Mouse (Mus musculus): ENCODE results near the gene Serpinb11. TPM values are rescaled to one million over a fixed set of nuclear protein-coding genes. Genes with fewer than 3 reads are reported as not detected.

The Serpinb11 gene
- not detected for total RNA-seq (2022)

DNA sequence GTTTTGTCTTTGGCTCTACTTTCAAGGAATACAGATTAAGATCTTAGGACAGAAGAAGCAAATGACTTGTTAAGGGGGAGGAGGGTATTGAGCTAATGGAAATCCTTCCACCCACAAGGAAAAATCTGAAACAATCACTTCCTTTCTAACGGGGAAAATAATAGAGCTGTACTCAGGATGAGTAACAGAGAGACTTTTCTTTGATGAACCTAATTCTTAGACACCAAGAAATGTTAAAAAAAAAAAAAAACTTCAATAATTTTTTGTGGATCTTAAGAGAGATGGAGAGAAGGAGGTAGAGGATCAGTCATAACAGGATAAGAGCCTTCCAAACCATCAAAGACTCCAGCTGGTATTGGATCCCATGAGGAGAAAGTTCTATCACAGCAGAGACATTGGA is at the start of gene Serpinb11:
TSS of gene Serpinb11 (plus strand) at position 301 of the 400 bp plus-strand sequence.
- no peak for DNase-seq (ENCODE audit: low spot score in 2 of 2)

DNA sequence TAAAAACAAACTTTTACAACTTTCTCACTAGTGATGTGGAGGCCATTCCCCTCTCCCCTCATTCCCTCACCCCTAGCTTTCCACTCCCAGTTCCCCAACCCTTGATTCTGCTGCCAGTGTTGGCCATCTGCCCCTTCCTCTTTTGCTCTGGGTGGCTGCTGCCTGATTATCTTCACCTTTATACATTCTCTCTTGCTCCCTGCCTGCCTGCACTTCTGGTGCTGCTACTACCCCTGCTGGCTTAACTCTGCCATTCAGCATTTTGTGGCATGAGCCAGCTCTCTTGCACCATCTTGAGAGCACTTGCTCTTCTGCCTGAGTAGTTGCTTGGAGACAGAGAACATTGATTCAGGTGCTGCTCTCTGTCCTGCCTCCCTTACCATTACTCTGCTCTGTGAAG is 15.0 kb upstream of the Serpinb11 start:
- no peak for DNase-seq (ENCODE audit: low spot score in 2 of 2)

GRCm38 (mm10) chr1:107346788-107347187 is 14.2 kb upstream of the Serpinb11 start:
- DNase-seq (ENCODE audit: low spot score in 2 of 2): no peak

GRCm38 (mm10) chr1:107350392-107350791 is 10.6 kb upstream of the Serpinb11 start:
- DNase-seq (ENCODE audit: low spot score in 2 of 2): no peak

GRCm38 (mm10) chr1:107351115-107351514 is 9.9 kb upstream of the Serpinb11 start:
- DNase-seq (ENCODE audit: low spot score in 2 of 2): no peak

DNA sequence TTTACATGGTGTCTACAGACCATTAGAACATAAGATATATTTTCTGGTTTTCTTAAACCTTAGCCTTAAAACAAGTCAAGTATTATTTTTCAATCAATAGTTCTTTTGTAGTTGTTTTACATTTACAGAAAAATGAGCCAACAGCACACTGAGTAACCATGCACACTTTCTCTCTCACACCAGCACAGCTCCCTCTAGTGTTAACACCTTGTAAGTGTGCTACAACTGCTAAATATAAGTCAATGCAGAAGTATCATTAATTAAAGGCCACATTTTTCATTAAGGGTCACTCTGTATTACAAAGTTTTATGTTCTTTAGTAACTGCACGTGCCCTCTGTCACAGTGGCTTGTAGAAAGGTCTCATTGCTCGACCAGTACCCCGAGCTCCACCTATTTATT is 8.0 kb upstream of the Serpinb11 start:
- no peak for DNase-seq (ENCODE audit: low spot score in 2 of 2)

DNA sequence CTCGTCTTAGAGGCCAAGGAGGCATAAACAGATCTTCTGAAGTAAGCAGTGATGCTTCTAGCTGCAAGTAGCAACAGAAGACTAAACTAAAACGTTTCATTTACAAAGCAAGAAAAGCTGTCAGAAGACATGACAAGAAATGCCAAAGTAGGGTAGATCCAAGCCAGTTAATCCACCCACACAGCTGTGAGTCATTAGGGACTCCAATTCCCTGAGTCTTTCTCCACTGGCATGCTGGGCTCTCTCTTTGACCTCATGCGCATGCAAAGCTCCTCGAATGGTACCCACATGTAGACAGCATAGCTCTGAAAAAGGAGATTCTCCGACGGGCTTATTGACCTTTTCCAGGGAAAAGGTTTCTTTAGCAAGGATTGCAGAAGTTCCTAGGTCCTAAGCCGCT is 5.0 kb downstream of the Serpinb11 start:
- DNase-seq (ENCODE audit: low spot score in 2 of 2): no peak

DNA sequence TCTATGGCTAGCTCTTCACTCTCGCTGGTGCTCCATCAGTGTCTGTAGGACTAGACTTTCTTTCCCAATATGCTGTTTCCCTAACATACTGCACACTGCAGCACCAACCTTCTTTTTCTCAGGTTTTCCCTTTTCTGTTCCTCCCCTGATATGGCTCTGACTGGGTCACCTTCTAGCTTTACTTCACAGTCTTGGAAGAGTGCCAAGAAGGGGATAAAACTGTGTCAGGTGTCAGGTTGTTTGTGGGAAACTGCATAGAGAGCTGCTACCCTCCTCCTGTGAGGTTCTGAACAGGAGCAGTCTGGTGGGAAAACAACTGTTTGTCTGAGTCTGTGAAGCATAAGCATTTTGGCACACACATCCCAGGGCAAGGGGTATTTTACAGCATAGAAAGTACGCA is 7.9 kb downstream of the Serpinb11 start:
- no peak for DNase-seq (ENCODE audit: low spot score in 2 of 2)

- DNase-seq (ENCODE audit: low spot score in 2 of 2): no peak
Observed at GRCm38 (mm10) chr1:107376952-107377351, 16.0 kb downstream of the Serpinb11 start.

DNA sequence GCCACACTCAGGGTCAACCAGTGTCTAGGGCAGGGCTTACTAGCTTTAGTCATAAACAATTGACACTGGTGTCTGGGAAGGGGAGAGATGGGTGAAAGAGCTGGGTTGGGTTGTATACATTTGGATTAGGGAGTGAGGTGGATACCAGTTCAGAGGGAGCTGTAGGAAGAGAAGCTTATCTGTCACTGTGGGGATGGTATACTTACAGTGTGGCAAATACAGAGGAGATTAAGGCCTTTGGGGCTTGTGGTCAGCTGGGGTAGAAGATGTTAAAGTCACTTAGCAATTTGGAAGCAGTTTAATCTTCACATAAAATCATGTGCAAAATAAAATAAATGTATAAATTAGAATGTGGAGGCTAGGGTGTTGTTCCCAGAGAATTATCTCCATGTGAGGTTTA is 17.4 kb downstream of the Serpinb11 start:
- DNase-seq (ENCODE audit: low spot score in 2 of 2): no peak

GRCm38 (mm10) chr1:107381491-107381890 is 20.5 kb downstream of the Serpinb11 start:
- DNase-seq (ENCODE audit: low spot score in 2 of 2): no peak

GRCm38 (mm10) chr1:107382404-107382803 is 21.4 kb downstream of the Serpinb11 start:
- DNase-seq (ENCODE audit: low spot score in 2 of 2): no peak

- no peak for DNase-seq (ENCODE audit: low spot score in 2 of 2)
Observed at GRCm38 (mm10) chr1:107384532-107384931, 23.5 kb downstream of the Serpinb11 start.

GRCm38 (mm10) chr1:107389753-107390152 is 28.8 kb downstream of the Serpinb11 start:
- no peak for DNase-seq (ENCODE audit: low spot score in 2 of 2)

GRCm38 (mm10) chr1:107397481-107397880 is 36.5 kb downstream of the Serpinb11 start:
- DNase-seq (ENCODE audit: low spot score in 2 of 2): no peak

DNA sequence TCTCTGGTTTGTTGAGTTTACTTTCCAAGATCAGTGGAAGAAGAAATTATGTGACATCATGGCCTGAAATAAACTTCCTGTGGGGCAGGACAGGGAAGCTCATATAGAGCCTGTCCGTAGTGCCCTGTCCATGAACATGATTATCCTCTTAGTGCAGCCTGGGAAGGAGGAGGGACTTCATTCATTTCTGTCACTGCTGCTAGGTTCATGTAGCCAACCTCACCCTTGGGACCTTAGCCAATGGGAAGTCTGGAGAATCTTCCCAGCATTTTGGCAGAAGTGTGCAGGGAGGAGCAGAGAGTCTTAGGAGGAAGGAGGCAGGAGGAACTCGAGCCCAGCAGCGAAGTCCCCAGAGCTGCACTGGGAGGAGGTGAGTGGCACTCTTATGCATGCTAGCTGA is 38.4 kb downstream of the Serpinb11 start, which contains the start of gene Serpinb7:
TSS of gene Serpinb7 (plus strand) at position 301 of the 400 bp plus-strand sequence.
- DNase-seq (ENCODE audit: low spot score in 2 of 2): no peak

GRCm38 (mm10) chr1:107402082-107402481 is 41.1 kb downstream of the Serpinb11 start:
- DNase-seq (ENCODE audit: low spot score in 2 of 2): no peak

GRCm38 (mm10) chr1:107414650-107415049 is 53.7 kb downstream of the Serpinb11 start:
- no peak for DNase-seq (ENCODE audit: low spot score in 2 of 2)

GRCm38 (mm10) chr1:107422487-107422886 is 61.5 kb downstream of the Serpinb11 start:
- no peak for DNase-seq (ENCODE audit: low spot score in 2 of 2)

Other genes starting within 250 kb of the Serpinb11 start
- not detected for gene Serpinb3b, start 82.8 kb upstream of the Serpinb11 start, total RNA-seq (2022)
- not detected for gene Serpinb3c, start 82.8 kb upstream of the Serpinb11 start, total RNA-seq (2022)
- gene Serpinb7, start 38.5 kb downstream of the Serpinb11 start, total RNA-seq (2022): under 1 TPM in 3 of 4 experiments, not detected in 1; 0.17 to 0.41 (median 0.24) TPM
- gene Serpinb2, start 150.2 kb downstream of the Serpinb11 start, total RNA-seq (2022): not detected
- gene Serpinb8, start 228.8 kb downstream of the Serpinb11 start, total RNA-seq (2022): 1 to 10 TPM; 2.0 to 7.1 (median 4.2) TPM

Data from layer of hippocampus, adult 8-10 months (tissue).